Mouse (Mus musculus) lung, postnatal 36 days (tissue): Measurements from ENCODE around the gene Ddx20.
A peak's percentile ranks its signal among the peaks of the same experiment; 100 is the strongest.

Experiments used
- DNase-seq: peaks from one replicate; pipeline ENCODE4 v3.0.0; 2022; ENCODE audit warnings: mixed read lengths

Ddx20 gene

DNA sequence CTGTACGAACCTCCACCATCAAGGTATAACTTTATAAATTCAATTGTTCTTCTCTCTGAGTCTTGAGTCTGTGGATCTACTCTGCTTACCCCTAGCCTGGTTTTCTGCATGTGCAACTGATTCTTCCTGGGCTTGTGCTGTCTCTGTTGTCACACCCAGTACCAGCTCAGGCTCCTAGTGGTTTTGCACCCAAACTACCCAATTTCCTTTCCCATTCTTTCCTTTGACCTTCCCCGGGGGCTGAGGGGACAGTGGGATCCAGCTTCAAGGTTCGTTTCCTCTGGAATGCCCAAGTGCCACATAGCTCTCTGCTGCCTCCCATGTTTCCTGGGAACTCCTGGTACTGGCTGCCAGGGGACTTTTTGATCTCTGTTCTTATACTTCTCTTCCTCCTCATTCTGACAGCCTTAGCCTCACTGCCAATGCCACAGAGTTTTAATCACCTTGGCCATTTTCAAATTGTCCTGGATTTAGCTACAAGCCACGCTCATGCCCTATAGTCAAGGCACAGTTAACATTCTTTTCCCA is 20.3 kb downstream of the Ddx20 start:
- DNase-seq: no peak

- DNase-seq: no peak
Observed at GRCm38 (mm10) chr3:105665105-105665765, 22.1 kb downstream of the Ddx20 start.

- DNase-seq: no peak
Observed at GRCm38 (mm10) chr3:105663043-105663442, 24.3 kb downstream of the Ddx20 start.

GRCm38 (mm10) chr3:105660530-105660929 is 26.8 kb downstream of the Ddx20 start:
- no peak for DNase-seq

- no peak for DNase-seq
Observed at GRCm38 (mm10) chr3:105655031-105655585, 32.3 kb downstream of the Ddx20 start.

- DNase-seq: no peak
Observed at GRCm38 (mm10) chr3:105653544-105654380, 33.6 kb downstream of the Ddx20 start.

GRCm38 (mm10) chr3:105648889-105649567 is 38.3 kb downstream of the Ddx20 start:
- no peak for DNase-seq

DNA sequence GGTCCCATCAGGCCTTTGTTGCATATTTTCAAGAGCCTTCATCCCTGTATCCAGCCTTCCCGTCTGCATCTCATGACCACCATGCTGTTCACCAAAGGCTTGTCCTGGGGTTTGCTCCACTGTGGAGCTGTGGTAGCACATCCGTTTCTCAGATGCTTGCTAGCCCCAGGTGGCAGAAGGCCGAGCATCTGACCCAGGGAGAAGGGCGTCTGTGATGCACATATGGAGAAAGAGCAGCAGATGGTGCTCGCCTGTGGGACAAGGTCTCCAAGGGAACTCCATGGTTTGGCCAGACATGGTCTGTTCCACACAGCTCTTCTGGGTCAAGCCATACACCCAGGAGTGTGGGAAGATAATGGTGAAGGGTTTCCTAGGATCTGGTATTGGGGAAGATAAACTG is 43.8 kb downstream of the Ddx20 start:
- no peak for DNase-seq

GRCm38 (mm10) chr3:105642186-105642585 is 45.2 kb downstream of the Ddx20 start:
- peak; percentile 60 for DNase-seq

DNA sequence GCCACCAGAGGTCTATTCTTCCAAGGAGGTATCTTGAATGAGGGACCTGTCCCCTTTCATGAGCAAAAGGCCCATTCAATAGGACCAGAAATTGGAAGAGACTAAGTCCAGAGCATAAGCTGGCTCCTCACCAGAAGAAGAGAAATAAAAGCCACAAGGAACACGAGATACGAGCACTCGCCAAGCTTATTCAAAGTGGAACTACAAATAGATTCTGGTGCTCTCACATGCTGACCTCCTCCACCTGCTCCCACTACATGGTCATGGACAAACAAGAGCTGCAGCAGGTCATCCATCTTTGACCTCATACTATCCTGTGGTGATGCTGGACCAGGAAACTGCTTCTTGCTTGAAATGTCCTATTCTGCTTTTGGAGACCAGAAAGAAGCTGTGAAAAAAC is 54.4 kb downstream of the Ddx20 start:
- no peak for DNase-seq

- DNase-seq: no peak
Observed at GRCm38 (mm10) chr3:105632296-105632695, 55.1 kb downstream of the Ddx20 start.
